Mouse (Mus musculus): ENCODE results near the gene Vezt. TPM values are rescaled to one million over a fixed set of nuclear protein-coding genes. Genes with fewer than 3 reads are reported as not detected.

The Vezt gene
- polyA plus RNA-seq, 1 experiment, result 10.2 TPM

GRCm38 (mm10) chr10:93909811-93910446 lies 125.7 kb downstream of the Vezt start:
- TF ChIP-seq USF1 (IDR thresholded peaks at IDR 0.05; ENCODE audit: low read depth) (no peak), CEBPB (IDR thresholded peaks at IDR 0.05; ENCODE audit: low read depth) (no peak), FOSL1 (IDR thresholded peaks at IDR 0.05; ENCODE audit: insufficient read depth, low read length, poor library complexity, severe bottlenecking) (no peak), CTCF (IDR thresholded peaks at IDR 0.05; ENCODE audit: control insufficient read depth, insufficient read depth, insufficient read length) (no peak), MAX (IDR thresholded peaks at IDR 0.05) (no peak), MYOD1 (IDR thresholded peaks at IDR 0.05; ENCODE audit: control insufficient read depth, insufficient read length, low read depth) (no peak), MYOG (IDR thresholded peaks at IDR 0.05; ENCODE audit: control insufficient read depth, extremely low read depth, insufficient read length) (no peak)

GRCm38 (mm10) chr10:93909015-93909414 lies 126.6 kb downstream of the Vezt start:
- H3K79me3 ChIP-seq (ENCODE audit: low read depth), result no peaks in the 10 kb centered on the region
- no peak overlapping the region for H3K4me3 ChIP-seq (ENCODE audit: insufficient read depth, poor library complexity, severe bottlenecking)
- H3K36me3 ChIP-seq (ENCODE audit: control insufficient read depth, insufficient read depth), result no peaks in the 10 kb centered on the region
- H3K27me3 ChIP-seq (ENCODE audit: control insufficient read depth, insufficient read depth, insufficient read length), result no peaks in the 10 kb centered on the region
- no peaks in the 10 kb centered on the region for H3K79me2 ChIP-seq (ENCODE audit: control insufficient read depth, insufficient read depth)
- no peak overlapping the region for H3ac ChIP-seq (ENCODE audit: control insufficient read depth, insufficient read length, low read depth)
- no peak for TF ChIP-seq FOSL1 (IDR thresholded peaks at IDR 0.05; ENCODE audit: insufficient read depth, low read length, poor library complexity, severe bottlenecking)
- TF ChIP-seq USF1 (IDR thresholded peaks at IDR 0.05; ENCODE audit: low read depth), result no peak
- no peak for TF ChIP-seq MYOD1 (IDR thresholded peaks at IDR 0.05; ENCODE audit: control insufficient read depth, insufficient read length, low read depth)
- no peak for TF ChIP-seq MYOG (IDR thresholded peaks at IDR 0.05; ENCODE audit: control insufficient read depth, extremely low read depth, insufficient read length)
- TF ChIP-seq CEBPB (IDR thresholded peaks at IDR 0.05; ENCODE audit: low read depth), result no peak
- TF ChIP-seq MAX (IDR thresholded peaks at IDR 0.05), result no peak
- TF ChIP-seq CTCF (IDR thresholded peaks at IDR 0.05; ENCODE audit: control insufficient read depth, insufficient read depth, insufficient read length), result no peak

More at GRCm38 (mm10) chr10:93909811-93910446, 125.7 kb downstream of the Vezt start:
- Histone ChIP-seq H3ac (ENCODE audit: control insufficient read depth, insufficient read length, low read depth) (no peak overlapping the region), H3K4me3 (ENCODE audit: insufficient read depth, poor library complexity, severe bottlenecking) (no peak overlapping the region), H3K79me3 (ENCODE audit: low read depth) (no peaks in the 10 kb centered on the region), H3K36me3 (ENCODE audit: control insufficient read depth, insufficient read depth) (no peaks in the 10 kb centered on the region), H3K27me3 (ENCODE audit: control insufficient read depth, insufficient read depth, insufficient read length) (no peaks in the 10 kb centered on the region), H3K79me2 (ENCODE audit: control insufficient read depth, insufficient read depth) (no peaks in the 10 kb centered on the region)

DNA sequence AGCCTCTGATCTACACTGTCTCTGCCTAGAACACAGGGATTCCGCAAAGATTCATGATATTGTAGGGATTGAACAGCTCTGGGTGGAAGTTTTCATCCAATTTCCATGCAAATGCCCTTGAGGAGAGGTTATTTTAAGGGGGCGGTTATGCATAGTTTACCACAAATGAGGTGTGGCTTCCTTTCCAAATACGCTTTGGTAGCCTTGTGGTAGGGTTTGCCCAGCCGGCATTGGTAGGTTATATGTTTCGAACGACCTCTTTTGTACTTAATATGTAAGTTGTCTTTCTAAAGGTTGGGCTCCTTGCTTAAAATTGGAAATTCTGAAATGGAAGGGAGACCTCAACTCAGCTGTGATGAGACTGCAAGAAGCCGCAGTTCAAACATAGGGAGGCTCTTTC lies 127.1 kb downstream of the Vezt start:
- no peaks in the 10 kb centered on the region for H3K79me3 ChIP-seq (ENCODE audit: low read depth)
- no peaks in the 10 kb centered on the region for H3K36me3 ChIP-seq (ENCODE audit: control insufficient read depth, insufficient read depth)
- no peak overlapping the region for H3K4me3 ChIP-seq (ENCODE audit: insufficient read depth, poor library complexity, severe bottlenecking)
- no peaks in the 10 kb centered on the region for H3K79me2 ChIP-seq (ENCODE audit: control insufficient read depth, insufficient read depth)
- TF ChIP-seq MAX (IDR thresholded peaks at IDR 0.05) (no peak), MYOG (IDR thresholded peaks at IDR 0.05; ENCODE audit: control insufficient read depth, extremely low read depth, insufficient read length) (no peak)
- no peak overlapping the region for H3ac ChIP-seq (ENCODE audit: control insufficient read depth, insufficient read length, low read depth)
- no peaks in the 10 kb centered on the region for H3K27me3 ChIP-seq (ENCODE audit: control insufficient read depth, insufficient read depth, insufficient read length)

DNA sequence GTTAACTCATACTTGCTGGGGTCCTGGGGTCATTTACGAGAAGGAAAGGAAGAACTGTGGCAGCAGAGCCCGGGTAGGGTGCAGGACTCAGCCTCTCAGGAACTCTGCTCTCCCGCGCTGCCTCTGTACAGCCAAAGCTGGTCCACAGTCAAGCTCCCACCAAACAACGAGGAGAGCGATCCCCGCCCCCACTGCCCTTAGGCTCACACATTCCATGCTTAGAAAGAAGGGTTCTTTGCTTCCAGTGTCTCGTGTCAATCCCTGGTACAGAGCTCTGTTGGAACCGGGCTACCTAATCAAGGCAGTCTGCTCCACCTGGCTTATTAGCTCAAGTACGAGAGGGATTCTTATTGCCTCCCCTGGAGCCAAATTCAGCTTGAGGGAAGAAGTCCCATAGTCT lies 128.2 kb downstream of the Vezt start:
- Histone ChIP-seq H3K36me3 (ENCODE audit: control insufficient read depth, insufficient read depth) (no peaks in the 10 kb centered on the region), H3K79me2 (ENCODE audit: control insufficient read depth, insufficient read depth) (no peaks in the 10 kb centered on the region), H3K27me3 (ENCODE audit: control insufficient read depth, insufficient read depth, insufficient read length) (no peaks in the 10 kb centered on the region), H3K4me3 (ENCODE audit: insufficient read depth, poor library complexity, severe bottlenecking) (no peak overlapping the region), H3K79me3 (ENCODE audit: low read depth) (no peaks in the 10 kb centered on the region), H3ac (ENCODE audit: control insufficient read depth, insufficient read length, low read depth) (no peak overlapping the region)
- TF ChIP-seq MAX (IDR thresholded peaks at IDR 0.05) (no peak), USF1 (IDR thresholded peaks at IDR 0.05; ENCODE audit: low read depth) (no peak), CEBPB (IDR thresholded peaks at IDR 0.05; ENCODE audit: low read depth) (no peak), MYOD1 (IDR thresholded peaks at IDR 0.05; ENCODE audit: control insufficient read depth, insufficient read length, low read depth) (no peak), FOSL1 (IDR thresholded peaks at IDR 0.05; ENCODE audit: insufficient read depth, low read length, poor library complexity, severe bottlenecking) (no peak), MYOG (IDR thresholded peaks at IDR 0.05; ENCODE audit: control insufficient read depth, extremely low read depth, insufficient read length) (no peak), CTCF (IDR thresholded peaks at IDR 0.05; ENCODE audit: control insufficient read depth, insufficient read depth, insufficient read length) (no peak)

DNA sequence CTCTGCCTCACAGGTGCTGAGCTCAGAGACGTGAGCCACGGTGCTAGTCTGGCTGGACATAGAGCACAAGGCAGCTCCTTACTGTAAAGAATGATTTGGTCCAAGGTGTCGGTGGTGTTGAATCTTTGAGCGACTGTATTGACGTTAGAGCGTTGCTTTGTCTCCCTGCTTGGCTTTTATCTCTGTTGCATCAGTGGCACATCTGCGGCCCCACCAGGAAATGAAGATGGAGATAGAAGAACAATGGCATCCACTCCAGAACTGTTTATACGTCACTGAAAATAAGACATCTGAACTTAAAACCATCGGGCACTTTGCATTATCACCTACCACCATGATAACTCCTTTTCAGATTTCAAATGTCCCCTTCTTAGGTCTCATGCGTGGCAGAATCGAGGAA lies 135.7 kb downstream of the Vezt start:
- Histone ChIP-seq H3K36me3 (ENCODE audit: control insufficient read depth, insufficient read depth) (no peaks in the 10 kb centered on the region), H3K27me3 (ENCODE audit: control insufficient read depth, insufficient read depth, insufficient read length) (no peaks in the 10 kb centered on the region), H3K4me3 (ENCODE audit: insufficient read depth, poor library complexity, severe bottlenecking) (no peak overlapping the region), H3ac (ENCODE audit: control insufficient read depth, insufficient read length, low read depth) (no peak overlapping the region), H3K79me2 (ENCODE audit: control insufficient read depth, insufficient read depth) (no peaks in the 10 kb centered on the region), H3K79me3 (ENCODE audit: low read depth) (no peaks in the 10 kb centered on the region)
- TF ChIP-seq FOSL1 (IDR thresholded peaks at IDR 0.05; ENCODE audit: insufficient read depth, low read length, poor library complexity, severe bottlenecking) (no peak), CTCF (IDR thresholded peaks at IDR 0.05; ENCODE audit: control insufficient read depth, insufficient read depth, insufficient read length) (no peak), MAX (IDR thresholded peaks at IDR 0.05) (no peak), MYOG (IDR thresholded peaks at IDR 0.05; ENCODE audit: control insufficient read depth, extremely low read depth, insufficient read length) (no peak), CEBPB (IDR thresholded peaks at IDR 0.05; ENCODE audit: low read depth) (no peak), USF1 (IDR thresholded peaks at IDR 0.05; ENCODE audit: low read depth) (no peak), MYOD1 (IDR thresholded peaks at IDR 0.05; ENCODE audit: control insufficient read depth, insufficient read length, low read depth) (no peak)

DNA sequence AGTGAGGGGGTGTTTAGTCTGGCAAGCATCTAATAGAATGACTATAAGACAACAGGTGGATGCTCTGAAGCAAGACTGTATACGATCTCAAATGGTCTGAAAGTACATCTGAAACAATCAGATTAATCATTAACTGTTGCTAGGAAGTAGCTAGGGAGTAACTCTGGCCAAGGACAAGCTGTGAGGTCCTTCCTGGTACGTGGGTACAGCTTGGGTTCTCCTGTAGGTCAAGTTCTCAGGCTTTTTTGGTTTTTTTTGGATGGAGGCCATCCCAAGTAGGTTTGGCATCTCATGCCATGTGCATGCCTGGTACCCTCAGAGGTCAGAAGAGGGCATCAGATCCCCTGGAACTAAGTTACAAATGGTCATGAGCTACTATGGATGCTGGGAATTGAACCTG lies 136.3 kb downstream of the Vezt start:
- no peaks in the 10 kb centered on the region for H3K79me2 ChIP-seq (ENCODE audit: control insufficient read depth, insufficient read depth)
- H3K27me3 ChIP-seq (ENCODE audit: control insufficient read depth, insufficient read depth, insufficient read length), result no peaks in the 10 kb centered on the region
- no peaks in the 10 kb centered on the region for H3K79me3 ChIP-seq (ENCODE audit: low read depth)
- H3K36me3 ChIP-seq (ENCODE audit: control insufficient read depth, insufficient read depth), result no peaks in the 10 kb centered on the region
- no peak for TF ChIP-seq CTCF (IDR thresholded peaks at IDR 0.05; ENCODE audit: control insufficient read depth, insufficient read depth, insufficient read length)
- no peak for TF ChIP-seq MAX (IDR thresholded peaks at IDR 0.05)
- TF ChIP-seq CEBPB (IDR thresholded peaks at IDR 0.05; ENCODE audit: low read depth), result no peak
- TF ChIP-seq USF1 (IDR thresholded peaks at IDR 0.05; ENCODE audit: low read depth), result no peak
- TF ChIP-seq MYOD1 (IDR thresholded peaks at IDR 0.05; ENCODE audit: control insufficient read depth, insufficient read length, low read depth), result no peak
- no peak for TF ChIP-seq FOSL1 (IDR thresholded peaks at IDR 0.05; ENCODE audit: insufficient read depth, low read length, poor library complexity, severe bottlenecking)
- no peak for TF ChIP-seq MYOG (IDR thresholded peaks at IDR 0.05; ENCODE audit: control insufficient read depth, extremely low read depth, insufficient read length)
- H3K4me3 ChIP-seq (ENCODE audit: insufficient read depth, poor library complexity, severe bottlenecking), result no peak overlapping the region
- H3ac ChIP-seq (ENCODE audit: control insufficient read depth, insufficient read length, low read depth), result no peak overlapping the region
